Mouse (Mus musculus) gastrocnemius, postnatal 14 days (tissue): ENCODE data around the gene Ly6g5b. TPM values are rescaled to one million over a fixed set of nuclear protein-coding genes. Genes with fewer than 3 reads are reported as not detected.

ENCODE experiments used
- DNase-seq: peaks from one replicate; pipeline ENCODE4 v3.0.0; 2021; ENCODE audit warnings: mixed read lengths
- intact Hi-C: fragments of 180-260 bp; cut with DNase I; formaldehyde crosslinking; loops from one replicate; pipeline ENCODE4 v1.15.1; 2025; ENCODE audit warnings: low total_unique reads
- total RNA-seq, 2 experiments: library from RNA; stranded (reverse); gene quantifications; 2 replicates each; pipeline ENCODE4 v1.2.3; 2021

The Ly6g5b gene
- total RNA-seq, 2 experiments from 2014 or later: 0.27 to 0.37 TPM

- no peak for DNase-seq
- intact Hi-C loops: no loop called here
These were observed 27.1 kb downstream of the Ly6g5b start for GRCm38 (mm10) chr17:35088151-35088550.

- DNase-seq: no peak
- intact Hi-C loops: no loop called here
These were observed 29.9 kb downstream of the Ly6g5b start, which contains the start of gene Ly6g6f for GRCm38 (mm10) chr17:35085208-35085865. Gene Ly6g6f, minus strand, starts transcription at chr17:35085610.

- no peak for DNase-seq
- intact Hi-C loops: no loop called here
These were observed 31.2 kb downstream of the Ly6g5b start for GRCm38 (mm10) chr17:35083929-35084497.

- no peak for DNase-seq
These were observed 32.2 kb downstream of the Ly6g5b start for GRCm38 (mm10) chr17:35082841-35083576.

GRCm38 (mm10) chr17:35080710-35081109, 34.5 kb downstream of the Ly6g5b start:
- intact Hi-C loops: no loop called here
- no peak for DNase-seq

More at GRCm38 (mm10) chr17:35082841-35083576, 32.2 kb downstream of the Ly6g5b start:
- intact Hi-C loops: no loop called here

GRCm38 (mm10) chr17:35080248-35080647, 35.0 kb downstream of the Ly6g5b start:
- DNase-seq: no peak
- intact Hi-C loops: no loop called here

- intact Hi-C loops: no loop called here
- no peak for DNase-seq
These were observed 35.5 kb downstream of the Ly6g5b start for GRCm38 (mm10) chr17:35079778-35080177.

GRCm38 (mm10) chr17:35077786-35078233, 37.4 kb downstream of the Ly6g5b start, which contains the start of gene Ly6g6d:
Gene Ly6g6d, minus strand, starts transcription at chr17:35078065.
- intact Hi-C loops: no loop called here
- peak; percentile 49 for DNase-seq

- intact Hi-C loops: no loop called here
- DNase-seq: no peak
These were observed 37.9 kb downstream of the Ly6g5b start for GRCm38 (mm10) chr17:35077285-35077684.

GRCm38 (mm10) chr17:35076507-35077176, 38.6 kb downstream of the Ly6g5b start, which contains the start of gene Ly6g6e:
Gene Ly6g6e, plus strand, starts transcription at chr17:35076902.
- DNase-seq: no peak
- intact Hi-C loops: no loop called here

- no peak for DNase-seq
- intact Hi-C loops: no loop called here
These were observed 41.1 kb downstream of the Ly6g5b start for GRCm38 (mm10) chr17:35074097-35074496.

GRCm38 (mm10) chr17:35071454-35071853, 43.8 kb downstream of the Ly6g5b start:
- intact Hi-C loops: no loop called here
- no peak for DNase-seq

GRCm38 (mm10) chr17:35070556-35071229, 44.5 kb downstream of the Ly6g5b start:
- intact Hi-C loops: no loop called here
- no peak for DNase-seq

- DNase-seq: no peak
- intact Hi-C loops: no loop called here
These were observed 46.9 kb downstream of the Ly6g5b start for GRCm38 (mm10) chr17:35068213-35068914.

GRCm38 (mm10) chr17:35066084-35066483, 49.1 kb downstream of the Ly6g5b start, which contains the start of gene Mpig6b:
Gene Mpig6b, minus strand, starts transcription at chr17:35066184.
- intact Hi-C loops: no loop called here
- no peak for DNase-seq

- peak; percentile 51 for DNase-seq
- intact Hi-C loops: no loop called here
These were observed 50.0 kb downstream of the Ly6g5b start, which contains the start of gene Ly6g6c for GRCm38 (mm10) chr17:35064951-35065947. Gene Ly6g6c, plus strand, starts transcription at chr17:35065388.

- no peak for DNase-seq
- intact Hi-C loops: no loop called here
These were observed 50.8 kb downstream of the Ly6g5b start for GRCm38 (mm10) chr17:35064378-35064877.
